Mouse (Mus musculus): ENCODE results near the gene C1qc. TPM values are rescaled to one million over a fixed set of nuclear protein-coding genes. Genes with fewer than 3 reads are reported as not detected.

The C1qc gene
- 0.37 and 0.54 TPM in 2 replicates for total RNA-seq (2015)
- total RNA-seq (2017): 2.2 TPM in 1 of 2 replicates, not detected in the other

DNA sequence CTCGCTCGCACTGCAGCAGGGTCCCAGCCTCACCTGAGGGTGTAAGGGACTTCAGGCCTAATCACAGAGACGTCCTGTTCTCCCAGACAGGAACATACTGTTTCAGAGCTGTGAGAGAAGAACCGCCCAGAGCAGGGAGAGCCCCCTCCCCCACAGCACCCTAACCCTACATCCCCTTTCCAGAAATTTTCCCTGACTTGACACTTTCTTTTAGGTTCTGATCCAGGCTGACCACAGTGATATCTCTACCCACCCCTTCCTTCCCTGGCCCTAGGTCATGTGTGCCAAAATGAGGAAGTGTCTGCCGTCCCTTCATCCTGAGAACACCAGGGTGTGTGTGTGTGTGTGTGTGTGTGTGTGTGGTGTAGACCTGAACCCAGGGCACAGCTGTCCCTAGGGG is at the start of gene C1qc:
TSS of gene C1qc (minus strand) at position 255 of the 400 bp plus-strand sequence.
- peak; percentile 74 for ATAC-seq (replicated peaks; ENCODE audit: poor library complexity)

DNA sequence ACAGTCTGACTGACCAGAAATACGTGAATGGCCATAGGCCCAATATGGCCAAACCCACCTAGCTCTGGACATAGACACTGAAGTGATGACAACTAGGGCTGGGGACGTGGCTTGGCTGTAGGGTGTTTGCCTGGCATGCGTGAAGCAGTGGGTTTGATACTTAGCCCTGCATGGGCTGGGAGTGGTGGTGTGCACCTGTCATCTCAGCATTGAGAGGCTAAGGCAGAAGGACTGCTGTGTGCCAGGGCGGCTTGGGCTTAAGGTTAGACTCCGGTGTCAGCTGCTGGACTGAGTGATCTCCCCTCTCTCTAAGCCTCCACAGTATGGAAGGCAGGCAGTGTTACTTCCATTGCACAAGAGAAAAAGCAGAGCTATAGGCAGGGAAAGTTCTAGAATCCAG is 45.1 kb upstream of the C1qc start:
- ATAC-seq (replicated peaks; ENCODE audit: poor library complexity): no peak

DNA sequence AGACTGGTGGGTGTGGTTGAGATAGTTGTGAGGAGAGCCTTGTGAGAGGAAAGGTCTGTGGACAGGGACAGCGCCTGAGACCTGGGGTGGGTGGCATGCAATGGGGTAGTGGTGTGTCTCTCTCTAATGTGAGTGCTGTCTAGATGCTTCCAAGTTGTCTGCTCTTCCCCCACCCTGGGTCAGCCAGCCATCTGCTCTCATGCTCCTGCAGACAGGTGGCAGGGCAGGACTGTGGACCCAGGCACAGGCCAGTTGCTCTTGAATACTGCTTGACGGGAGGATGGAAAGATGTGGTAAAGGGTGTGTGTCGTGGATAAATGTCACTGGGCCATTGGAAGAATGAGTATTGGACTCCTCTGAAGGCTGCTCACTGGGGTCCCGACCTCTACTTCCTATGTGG is 44.5 kb upstream of the C1qc start:
- no peak for ATAC-seq (replicated peaks; ENCODE audit: poor library complexity)

DNA sequence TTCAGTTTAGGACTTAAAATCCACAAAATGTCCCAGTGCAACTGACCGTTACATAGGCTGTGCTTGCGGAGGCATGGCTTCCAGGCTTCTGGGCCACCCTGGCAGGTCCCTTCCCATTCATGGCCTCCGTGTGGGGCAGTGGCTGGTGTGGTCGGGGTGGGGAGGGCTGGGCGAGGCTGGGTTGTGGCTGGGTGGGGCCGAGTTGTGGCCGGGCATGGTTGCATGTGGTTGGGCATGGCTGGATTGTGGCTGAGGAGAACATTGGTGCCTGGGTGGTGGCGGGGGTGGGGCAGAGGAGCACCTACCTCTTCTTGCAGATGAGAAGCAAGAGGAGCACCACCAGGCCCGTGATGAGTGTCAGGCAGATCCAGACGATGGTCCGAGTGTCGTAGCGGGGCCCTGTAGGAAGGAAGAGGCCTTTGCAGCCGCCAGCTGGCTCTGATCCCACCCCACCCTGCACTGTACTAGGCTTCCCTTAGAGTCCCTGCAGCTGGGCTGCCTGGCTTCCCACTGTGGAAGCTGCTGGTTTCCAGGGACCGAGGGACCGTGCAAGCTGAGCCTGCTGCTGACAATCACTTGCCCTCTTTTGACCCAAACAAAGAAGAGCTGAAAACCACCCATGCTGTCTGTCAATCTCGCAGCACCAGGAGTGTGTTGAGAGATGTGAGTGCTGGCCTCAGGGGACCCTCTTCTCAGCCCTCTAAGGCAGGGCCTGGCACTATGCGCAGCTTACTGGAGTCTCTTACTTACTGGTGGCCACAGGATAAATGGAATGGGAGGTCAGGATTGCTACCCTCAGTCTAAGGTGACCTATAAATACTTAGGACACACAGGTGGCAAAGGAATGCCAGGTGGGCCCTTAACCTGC is 42.1 kb upstream of the C1qc start:
- no peak for ATAC-seq (replicated peaks; ENCODE audit: poor library complexity)

DNA sequence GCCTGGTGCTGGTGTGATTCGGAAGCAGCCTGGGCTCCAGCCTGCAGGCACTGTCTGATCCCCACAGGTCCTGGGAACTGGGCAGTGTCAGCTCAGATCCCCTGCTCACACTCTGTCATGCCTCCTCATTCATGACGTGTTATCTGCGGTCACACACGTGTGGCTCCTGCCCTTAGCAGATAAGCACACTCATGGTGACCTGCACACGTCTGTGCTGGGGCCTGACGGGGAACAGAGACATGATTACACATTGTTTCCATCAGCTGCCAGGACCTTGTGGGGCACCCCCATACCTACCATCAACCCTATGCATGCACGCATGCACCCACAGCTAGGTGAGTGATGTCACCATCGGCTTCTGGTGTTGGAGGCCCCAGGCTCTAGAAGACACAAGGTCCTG is 37.6 kb upstream of the C1qc start:
- peak; percentile 66 for ATAC-seq (replicated peaks; ENCODE audit: poor library complexity)

DNA sequence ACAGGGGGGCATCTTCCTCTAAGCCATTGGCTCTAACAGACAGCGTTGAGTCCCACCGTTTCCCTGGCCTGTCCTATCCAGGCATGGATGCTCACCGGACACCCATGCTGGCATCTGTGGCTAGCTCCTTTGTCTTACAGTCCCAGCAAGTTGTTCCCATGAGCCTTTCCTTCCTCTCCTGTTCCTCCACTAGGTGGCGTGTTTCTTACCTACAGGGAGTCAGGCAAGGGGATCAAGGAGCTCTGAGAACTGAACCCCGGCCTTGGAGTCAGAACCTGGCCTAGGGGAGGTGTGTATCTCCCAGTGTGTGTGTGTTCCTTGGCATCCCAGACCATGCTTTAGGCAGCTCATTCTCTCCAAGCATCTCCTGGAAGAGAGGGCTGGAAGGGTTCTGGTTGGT is 36.1 kb upstream of the C1qc start:
- ATAC-seq (replicated peaks; ENCODE audit: poor library complexity): no peak

DNA sequence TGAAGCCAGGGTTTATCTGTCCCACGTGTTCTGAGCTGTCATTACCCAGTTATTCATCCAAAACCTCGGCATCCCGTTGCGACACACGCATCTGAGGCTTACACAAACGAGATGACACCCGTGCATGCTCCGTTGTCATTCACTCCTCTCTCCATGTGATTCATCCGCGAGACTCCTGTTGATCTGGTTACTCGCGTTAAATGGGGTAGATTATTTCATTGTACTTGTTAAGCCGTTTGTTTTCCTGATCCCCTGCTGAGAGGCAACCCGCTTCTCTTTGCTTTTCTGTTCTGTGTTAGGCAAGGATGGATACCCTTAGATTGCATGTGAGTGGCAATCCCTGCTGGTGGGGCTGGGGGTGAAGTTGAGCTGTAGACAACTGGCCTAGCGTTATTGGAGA is 32.9 kb upstream of the C1qc start:
- ATAC-seq (replicated peaks; ENCODE audit: poor library complexity): no peak

DNA sequence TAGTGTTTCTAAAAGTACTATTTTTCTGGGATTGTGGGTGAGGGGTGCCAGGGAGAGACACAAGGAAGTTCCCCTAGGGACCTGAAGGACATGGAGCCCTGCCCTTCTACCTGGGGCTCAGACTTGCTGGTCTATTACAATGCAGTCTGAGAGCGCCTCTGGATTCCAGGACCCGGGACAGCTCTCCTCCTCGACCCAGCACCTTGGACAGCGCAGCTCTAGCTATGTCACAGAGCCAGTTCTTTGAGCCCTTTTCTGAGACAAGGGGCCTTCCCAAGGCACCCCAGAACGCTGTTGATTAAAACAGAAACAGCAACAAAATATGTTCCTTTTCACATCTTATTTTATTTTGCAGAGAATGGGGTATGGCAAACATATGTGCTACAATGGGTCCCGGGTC is 31.7 kb upstream of the C1qc start:
- ATAC-seq (replicated peaks; ENCODE audit: poor library complexity): peak; percentile 83

DNA sequence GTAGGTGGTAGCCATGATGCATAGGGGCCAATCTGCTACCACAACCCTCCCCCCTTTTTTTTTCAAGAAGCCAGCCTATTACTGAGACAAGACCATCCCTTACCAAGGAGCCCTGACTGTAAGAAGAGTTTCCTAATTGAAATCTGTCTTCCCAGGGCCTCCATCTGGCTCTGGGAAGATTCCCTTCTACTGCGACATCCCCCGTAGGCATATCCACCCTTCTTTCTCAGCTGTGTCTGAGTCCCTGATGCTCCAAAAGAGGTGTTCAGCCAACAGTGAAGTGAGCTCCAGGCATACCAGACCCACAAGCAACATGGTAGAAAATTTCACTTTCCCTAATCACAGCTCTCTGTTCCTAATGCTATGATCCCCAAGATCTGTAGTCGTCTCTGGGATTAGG is 26.7 kb upstream of the C1qc start:
- ATAC-seq (replicated peaks; ENCODE audit: poor library complexity): no peak

DNA sequence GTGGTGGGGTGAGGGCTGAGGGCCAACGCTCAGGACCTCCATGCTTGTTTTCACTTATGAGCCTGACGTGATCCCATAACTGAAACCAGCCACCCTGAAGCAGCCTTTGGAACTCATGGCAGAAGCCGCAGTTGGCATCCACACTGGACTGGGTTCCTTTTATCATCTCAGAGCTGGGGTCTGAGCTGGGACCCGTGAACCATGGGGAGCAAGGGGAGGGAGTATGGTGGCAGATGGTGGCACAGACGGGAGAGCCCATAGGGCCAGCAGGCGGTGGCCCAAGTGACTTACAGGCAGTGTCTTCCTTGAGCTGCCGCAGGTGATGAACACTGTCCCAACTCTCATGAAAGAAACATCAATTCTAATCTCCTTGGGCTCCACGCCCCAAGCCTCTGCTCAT is 26.0 kb upstream of the C1qc start:
- ATAC-seq (replicated peaks; ENCODE audit: poor library complexity): no peak

DNA sequence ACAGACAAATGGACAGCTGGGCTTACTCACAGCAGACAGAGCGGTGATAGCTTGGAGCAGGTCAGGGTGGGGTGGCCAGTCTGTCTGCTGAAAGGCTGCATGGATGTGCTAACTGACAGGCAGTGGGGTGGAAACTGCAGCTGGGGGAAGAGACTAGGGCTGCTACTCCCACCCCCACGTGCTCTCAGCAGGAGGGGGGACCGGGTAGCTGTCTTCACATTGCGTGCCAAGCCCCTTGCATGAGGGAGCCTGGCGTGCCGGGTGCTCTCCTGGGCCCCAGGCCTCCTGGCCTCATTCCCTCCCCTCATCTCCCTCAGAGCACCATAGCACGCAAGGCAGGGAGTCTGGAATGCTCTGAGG is 24.3 kb upstream of the C1qc start:
- no peak for ATAC-seq (replicated peaks; ENCODE audit: poor library complexity)

DNA sequence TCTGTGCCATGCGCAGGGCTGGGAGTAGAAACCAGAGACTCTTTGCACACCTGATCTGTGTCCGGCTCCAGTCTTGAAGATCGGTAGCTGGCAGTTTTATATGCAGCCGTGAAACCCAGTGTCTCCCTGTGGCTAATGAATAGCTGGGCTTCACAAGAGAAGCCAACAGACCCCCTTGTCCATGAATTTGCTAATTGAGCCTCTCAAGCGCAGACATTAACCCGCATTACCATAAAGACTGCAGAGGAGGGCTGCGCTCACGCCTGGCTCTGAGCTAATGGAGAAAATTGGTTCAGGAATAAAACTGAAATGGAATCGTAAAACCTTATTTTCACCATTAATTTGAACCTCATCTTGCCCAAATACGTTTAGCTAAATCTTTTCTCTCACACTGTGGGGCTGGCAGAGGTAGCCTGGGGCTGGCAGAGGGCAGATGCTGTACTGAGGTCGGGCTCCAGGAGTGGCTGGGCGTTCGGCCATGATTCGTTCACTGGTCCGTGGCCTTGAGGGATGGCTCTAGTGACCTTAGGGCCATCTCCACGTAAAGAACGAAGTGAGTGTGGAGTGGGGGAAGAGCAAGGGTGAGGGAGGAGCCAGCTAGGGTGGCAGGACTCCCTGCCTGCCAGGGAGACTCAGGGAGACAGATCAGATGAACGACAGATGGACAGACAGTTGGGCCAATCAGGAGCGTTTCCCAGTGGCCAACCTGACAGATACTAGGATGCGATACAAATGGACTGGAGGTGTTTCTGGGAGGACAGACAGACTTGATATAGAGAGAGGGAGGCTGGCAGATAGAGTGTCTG is 23.7 kb upstream of the C1qc start:
- no peak for ATAC-seq (replicated peaks; ENCODE audit: poor library complexity)

DNA sequence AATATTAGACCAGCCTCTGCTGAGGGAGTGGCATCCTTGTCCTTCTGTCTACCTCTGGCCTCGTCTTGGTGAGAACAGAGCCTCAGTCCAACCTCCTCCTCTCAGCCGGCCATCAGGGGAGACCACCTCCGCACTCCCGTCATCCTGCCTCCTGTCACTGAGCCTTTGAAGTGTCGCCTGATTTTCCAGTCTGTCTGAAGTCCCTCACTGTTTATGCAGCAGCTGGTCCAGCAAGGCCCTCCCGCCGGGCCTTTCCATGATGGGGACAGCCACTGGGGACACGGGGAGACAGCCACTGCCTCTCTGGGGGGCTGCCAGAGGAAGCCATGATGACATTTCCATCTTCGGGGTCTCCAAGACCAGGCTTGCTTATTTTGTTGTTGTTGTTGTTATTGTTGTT is 20.0 kb upstream of the C1qc start:
- ATAC-seq (replicated peaks; ENCODE audit: poor library complexity): no peak

DNA sequence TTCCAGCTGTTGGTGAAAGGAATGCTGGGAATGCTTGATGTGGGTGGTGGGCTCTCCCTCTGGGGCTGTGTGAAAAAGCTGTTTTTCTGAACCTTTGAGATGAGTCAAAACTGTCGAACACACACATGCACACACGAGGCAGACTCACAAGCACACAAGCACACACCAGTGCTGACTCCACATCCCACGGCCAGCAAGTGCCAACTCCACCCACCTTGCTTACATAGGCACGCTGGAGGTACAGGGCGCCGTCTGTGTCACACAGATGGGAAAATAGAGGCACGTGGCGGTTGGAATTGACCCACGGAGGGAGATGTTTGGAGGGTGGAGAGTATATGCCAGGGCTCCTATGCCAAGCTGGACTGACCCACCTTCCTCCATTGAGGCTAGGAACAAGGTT is 18.9 kb upstream of the C1qc start:
- no peak for ATAC-seq (replicated peaks; ENCODE audit: poor library complexity)

DNA sequence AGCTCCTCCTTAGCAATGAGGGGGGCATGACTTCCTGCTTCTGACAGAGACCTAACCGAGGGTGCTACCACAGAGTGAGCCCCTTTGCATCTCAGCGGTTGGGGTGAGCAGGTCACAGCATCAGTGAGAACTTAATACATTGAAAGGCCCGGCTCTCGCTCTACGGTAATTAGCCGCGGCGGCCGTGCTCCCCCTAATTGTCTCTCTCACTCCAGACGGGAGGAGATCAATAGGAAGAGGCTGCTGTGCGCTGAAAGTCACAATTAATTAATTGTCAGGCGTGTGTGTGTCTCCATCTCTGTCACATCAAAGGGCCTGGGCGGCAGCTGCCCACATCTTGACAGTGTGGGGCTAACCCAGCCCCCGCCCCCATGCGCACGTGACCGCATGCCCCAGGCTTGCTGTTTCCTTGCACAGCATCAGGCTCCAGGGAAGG is 18.4 kb upstream of the C1qc start:
- ATAC-seq (replicated peaks; ENCODE audit: poor library complexity): no peak

DNA sequence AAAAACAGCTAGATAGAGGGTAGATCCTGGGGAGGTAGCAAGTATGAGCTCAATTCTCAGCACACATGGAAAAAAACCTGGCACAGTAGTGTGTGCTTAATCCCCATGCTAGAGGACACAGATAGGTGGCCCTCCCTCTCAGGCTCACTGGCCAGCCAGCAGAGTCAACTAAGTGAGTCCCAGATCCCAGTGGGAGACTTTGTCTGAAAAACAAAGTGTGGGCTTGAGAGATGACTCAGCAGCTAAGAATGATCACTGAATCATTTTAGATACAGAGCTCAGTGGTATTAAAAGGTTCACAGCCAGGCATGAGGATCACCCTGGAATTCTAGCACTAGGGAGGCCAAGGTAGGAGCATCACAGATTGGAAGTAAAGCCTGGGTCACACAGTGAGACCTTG is 14.9 kb upstream of the C1qc start:
- no peak for ATAC-seq (replicated peaks; ENCODE audit: poor library complexity)

DNA sequence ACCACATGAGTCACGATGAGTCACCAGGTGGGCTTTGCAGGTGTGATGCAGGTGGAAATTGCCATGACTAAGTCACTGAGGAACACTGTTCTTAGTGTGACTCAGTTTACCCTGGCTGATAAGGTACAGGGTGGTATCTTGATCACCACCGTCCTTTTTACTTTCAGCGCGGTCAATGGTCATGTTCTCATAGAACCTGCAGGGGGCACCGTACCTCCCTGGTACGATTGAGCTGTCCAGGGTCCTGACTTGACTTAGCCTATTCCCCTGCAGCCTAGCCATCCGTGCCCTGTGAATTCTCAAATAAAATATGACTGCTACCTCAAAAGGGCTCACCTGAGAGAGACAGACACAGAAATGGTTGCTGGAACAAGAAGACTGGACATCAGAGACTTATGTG is 14.2 kb upstream of the C1qc start:
- ATAC-seq (replicated peaks; ENCODE audit: poor library complexity): peak; percentile 93

DNA sequence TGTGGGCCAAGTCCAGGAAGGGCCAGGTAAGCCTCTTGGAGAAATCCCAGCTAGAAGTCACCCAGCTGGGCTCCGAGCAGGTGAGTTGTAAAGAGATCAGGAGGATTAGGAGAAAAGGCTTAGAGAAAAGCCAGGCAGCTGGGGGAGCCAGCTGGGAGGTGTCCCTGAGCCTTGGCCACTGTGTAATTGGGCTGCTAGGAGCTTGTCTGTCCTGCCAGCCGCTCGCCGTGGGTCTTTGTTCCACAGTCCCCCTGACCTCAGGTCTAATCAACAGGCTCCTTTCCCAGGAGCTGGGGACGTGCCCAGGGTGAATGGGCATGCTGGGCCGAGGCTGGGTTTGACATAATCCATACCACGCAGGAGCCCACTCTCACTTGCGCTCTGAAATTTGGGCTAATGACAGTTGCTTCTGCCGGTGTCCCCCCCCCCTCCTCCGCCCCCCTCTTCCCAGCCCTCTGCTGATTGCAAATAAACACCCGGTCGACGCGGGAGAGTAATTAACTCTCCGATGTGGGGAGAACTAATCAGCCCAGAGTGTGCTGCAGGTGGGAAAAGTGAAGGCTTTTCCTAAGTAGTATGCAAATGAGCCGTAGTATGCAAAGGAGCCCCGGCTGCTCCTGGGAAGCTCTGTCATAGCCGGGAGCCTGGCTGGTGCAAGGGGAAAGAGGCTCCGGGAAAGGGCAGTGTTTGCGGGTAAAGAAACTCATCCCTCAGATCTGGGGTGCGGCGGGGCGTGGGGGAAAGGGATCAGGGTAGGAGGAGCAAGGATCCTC is 12.1 kb upstream of the C1qc start:
- ATAC-seq (replicated peaks; ENCODE audit: poor library complexity): no peak

DNA sequence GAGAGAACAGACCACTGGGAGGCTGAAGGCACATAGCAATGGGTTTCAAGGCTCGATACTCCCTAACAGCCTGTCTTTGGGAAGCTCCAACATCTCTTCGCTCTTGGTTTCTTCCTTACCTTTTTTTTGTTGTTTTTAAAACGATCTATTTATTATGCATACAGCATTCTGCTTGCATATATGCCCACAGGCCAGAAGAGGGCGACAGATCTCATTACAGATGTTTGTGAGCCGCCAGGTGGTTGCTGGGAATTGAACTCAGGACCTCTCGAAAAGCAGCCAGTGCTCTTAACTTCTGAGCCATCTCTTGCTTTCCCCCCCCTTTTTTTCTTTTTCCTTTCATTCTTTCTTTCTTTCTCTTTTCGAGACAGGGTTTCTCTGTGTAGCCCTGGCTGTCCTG is 6.3 kb upstream of the C1qc start:
- no peak for ATAC-seq (replicated peaks; ENCODE audit: poor library complexity)

DNA sequence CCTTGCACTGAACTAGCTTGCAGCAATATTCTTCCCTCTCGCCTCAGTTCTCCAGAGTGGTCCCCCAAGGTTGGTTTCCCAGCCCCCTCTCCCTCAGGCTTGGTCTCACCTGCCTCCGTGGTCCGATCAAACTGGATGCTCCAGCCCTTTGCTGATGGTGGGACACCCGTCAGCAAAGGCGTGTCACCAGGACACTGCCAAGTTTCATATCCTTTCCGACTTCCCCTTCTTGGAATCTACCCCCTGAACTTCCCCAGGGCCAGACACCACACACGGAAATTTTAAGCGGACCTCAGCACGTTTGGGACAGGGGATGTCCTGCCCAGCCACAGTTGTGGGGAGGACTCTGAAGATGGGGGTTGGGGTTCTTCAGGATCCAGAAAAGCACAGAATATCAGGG is 5.8 kb upstream of the C1qc start, which contains the start of gene C1qa:
TSS of gene C1qa (minus strand) at position 167 of the 400 bp plus-strand sequence.
- no peak for ATAC-seq (replicated peaks; ENCODE audit: poor library complexity)

DNA sequence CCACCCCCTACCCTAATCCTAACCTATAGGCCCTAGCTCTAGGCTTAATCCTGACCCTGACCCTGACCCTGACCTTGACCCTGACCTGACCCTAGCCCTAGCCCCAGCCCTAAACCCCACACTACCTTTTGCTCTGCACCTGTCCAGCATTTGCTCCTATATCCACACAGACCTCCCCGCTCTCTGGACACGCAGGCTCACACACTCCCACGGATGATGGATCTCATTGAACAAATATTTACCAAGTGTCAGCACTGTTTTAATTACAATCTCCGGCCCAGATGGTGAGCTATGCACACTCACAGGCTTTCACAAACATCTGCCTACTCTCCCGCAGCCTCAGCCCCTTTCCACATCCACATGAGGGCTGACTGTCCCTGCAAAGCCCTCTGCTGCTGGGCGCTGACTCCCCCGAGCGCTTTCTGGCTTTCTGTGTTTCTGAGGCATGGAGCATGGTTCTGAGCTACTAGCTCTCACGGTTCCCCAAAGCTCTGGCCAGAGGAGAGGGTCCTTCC is 5.3 kb upstream of the C1qc start:
- no peak for ATAC-seq (replicated peaks; ENCODE audit: poor library complexity)
